Mouse (Mus musculus) hindbrain, embryonic 11.5 days (tissue): Measurements from ENCODE around the gene C2cd4a. TPM values are rescaled to one million over a fixed set of nuclear protein-coding genes. Genes with fewer than 3 reads are reported as not detected.

Source experiments
- ATAC-seq: fragments of 200-750 bp; cut with Nextera tagmentation; 2 replicates; pipeline ENCODE4 v1.8.0; 2017; ENCODE audit warnings: mild to moderate bottlenecking, moderate TSS enrichment, moderate library complexity; ENCODE audit not compliant: low FRiP score
- DNase-seq: peaks from one replicate; pipeline ENCODE4 v3.0.0-alpha.2; 2015; ENCODE audit warnings: low spot score
- H3K27ac ChIP-seq: fragments of 300-500 bp; sonication (generic); 2 replicates; pipeline ENCODE4 v1.5.1; 2014; ENCODE audit warnings: mild to moderate bottlenecking, low read depth, low read length
- H3K27me3 ChIP-seq: fragments of 300-500 bp; sonication (generic); 2 replicates; pipeline ENCODE4 v1.6.1; 2014; ENCODE audit warnings: mild to moderate bottlenecking, low read length, moderate library complexity, mixed read lengths; ENCODE audit not compliant: control insufficient read depth, insufficient read depth
- H3K36me3 ChIP-seq: fragments of 300-500 bp; sonication (generic); 2 replicates; pipeline ENCODE4 v1.6.1; 2014; ENCODE audit warnings: mild to moderate bottlenecking, low read length, moderate library complexity, mixed read lengths; ENCODE audit not compliant: control insufficient read depth, insufficient read depth
- H3K4me1 ChIP-seq: fragments of 300-500 bp; sonication (generic); replicated peaks from 2 replicates; pipeline ENCODE4 v1.6.1; 2014; ENCODE audit warnings: low read length, mixed read lengths; ENCODE audit not compliant: control insufficient read depth, insufficient read depth
- H3K4me2 ChIP-seq: fragments of 300-500 bp; sonication (generic); replicated peaks from 2 replicates; pipeline ENCODE4 v1.6.1; 2014; ENCODE audit warnings: mild to moderate bottlenecking, low read depth, low read length
- H3K4me3 ChIP-seq: fragments of 300-500 bp; sonication (generic); 2 replicates; pipeline ENCODE4 v1.5.1; 2014; ENCODE audit warnings: low read depth, low read length
- H3K9ac ChIP-seq: fragments of 300-500 bp; sonication (generic); 2 replicates; pipeline ENCODE4 v1.6.1; 2014; ENCODE audit warnings: low read depth, low read length
- H3K9me3 ChIP-seq: fragments of 300-500 bp; sonication (generic); 2 replicates; pipeline ENCODE4 v1.6.1; 2016; ENCODE audit warnings: low read length; ENCODE audit not compliant: control insufficient read depth
- WGBS: fragments of 180-500 bp; shearing (Covaris S2); extraction: QIAGEN DNeasy Blood & Tissue Kit; methylation state at CpG from one replicate; pipeline ENCODE4 v1.1.7; 2014; 5-methylcytosine and 5-hydroxymethylcytosine counted together
- polyA plus RNA-seq: library from polyadenylated mRNA; unstranded; fragments of >200 nt; fragmentation: Nextera tagmentation; extraction: Ambion mirVana; gene quantifications from 2 replicates; pipeline ENCODE4 v1.2.1, GENCODE M21; 2014

Gene C2cd4a
- polyA plus RNA-seq, 1 experiment from 2014 or later = not detected

- Histone ChIP-seq H3K36me3 (no peaks in the 10 kb centered on the region), H3K4me1 (no peaks in the 10 kb centered on the region), H3K27me3 (no peaks in the 10 kb centered on the region), H3K9me3 (no peaks in the 10 kb centered on the region), H3K9ac (no peak overlapping the region), H3K4me2 (no peak overlapping the region), H3K27ac (no peak overlapping the region), H3K4me3 (no peak overlapping the region)
- ATAC-seq (no peak), DNase-seq (no peak)
- 62% methylated on average over 6 of the region's 6 CpGs for WGBS
Measured at GRCm38 (mm10) chr9:67787671-67788070, 44.5 kb downstream of the C2cd4a start.

GRCm38 (mm10) chr9:67786311-67786710, 45.8 kb downstream of the C2cd4a start:
- no peak overlapping the region for H3K4me2 ChIP-seq
- WGBS = 75% methylated on average over 7 of the region's 7 CpGs
- H3K4me1 ChIP-seq = no peaks in the 10 kb centered on the region

GRCm38 (mm10) chr9:67783925-67784324, 48.2 kb downstream of the C2cd4a start:
- no peak overlapping the region for H3K4me3 ChIP-seq
- no peaks in the 10 kb centered on the region for H3K9me3 ChIP-seq
- DNase-seq (peak; percentile 19), ATAC-seq (no peak)
- H3K4me1 ChIP-seq = no peaks in the 10 kb centered on the region
- no peak overlapping the region for H3K27ac ChIP-seq
- H3K36me3 ChIP-seq = no peaks in the 10 kb centered on the region
- H3K4me2 ChIP-seq = no peak overlapping the region
- no peak overlapping the region for H3K9ac ChIP-seq
- no peaks in the 10 kb centered on the region for H3K27me3 ChIP-seq

More at GRCm38 (mm10) chr9:67786311-67786710, 45.8 kb downstream of the C2cd4a start:
- Histone ChIP-seq H3K9me3 (no peaks in the 10 kb centered on the region), H3K4me3 (no peak overlapping the region), H3K27me3 (no peaks in the 10 kb centered on the region), H3K27ac (no peak overlapping the region), H3K9ac (no peak overlapping the region), H3K36me3 (no peaks in the 10 kb centered on the region)
- DNase-seq (no peak), ATAC-seq (no peak)

GRCm38 (mm10) chr9:67783464-67783863, 48.7 kb downstream of the C2cd4a start:
- WGBS = 89% methylated on average over 3 of the region's 3 CpGs
- Histone ChIP-seq H3K4me2 (no peak overlapping the region), H3K36me3 (no peaks in the 10 kb centered on the region), H3K27ac (no peak overlapping the region), H3K9me3 (no peaks in the 10 kb centered on the region), H3K4me3 (no peak overlapping the region), H3K27me3 (no peaks in the 10 kb centered on the region), H3K9ac (no peak overlapping the region), H3K4me1 (no peaks in the 10 kb centered on the region)
- ATAC-seq (no peak), DNase-seq (no peak)

- Histone ChIP-seq H3K36me3 (no peaks in the 10 kb centered on the region), H3K4me2 (no peak overlapping the region), H3K27me3 (no peaks in the 10 kb centered on the region), H3K27ac (no peak overlapping the region), H3K4me3 (no peak overlapping the region), H3K4me1 (no peaks in the 10 kb centered on the region), H3K9ac (no peak overlapping the region), H3K9me3 (no peaks in the 10 kb centered on the region)
- ATAC-seq (no peak), DNase-seq (no peak)
- whole genome bisulfite sequencing = 75% methylated on average over 6 of the region's 6 CpGs
Measured at GRCm38 (mm10) chr9:67782786-67783185, 49.3 kb downstream of the C2cd4a start.

Other genes starting within 250 kb of the C2cd4a start
- gene C2cd4b, start 72.9 kb downstream of the C2cd4a start, polyA plus RNA-seq = 0.11 TPM in 1 of 2 replicates, not detected in the other
- gene Vps13c, start 8.1 kb upstream of the C2cd4a start, polyA plus RNA-seq = 8.8 and 14.7 TPM in 2 replicates